10 mouse cellular contexts compared by ENCODE assay signal in the genomic region with DNA sequence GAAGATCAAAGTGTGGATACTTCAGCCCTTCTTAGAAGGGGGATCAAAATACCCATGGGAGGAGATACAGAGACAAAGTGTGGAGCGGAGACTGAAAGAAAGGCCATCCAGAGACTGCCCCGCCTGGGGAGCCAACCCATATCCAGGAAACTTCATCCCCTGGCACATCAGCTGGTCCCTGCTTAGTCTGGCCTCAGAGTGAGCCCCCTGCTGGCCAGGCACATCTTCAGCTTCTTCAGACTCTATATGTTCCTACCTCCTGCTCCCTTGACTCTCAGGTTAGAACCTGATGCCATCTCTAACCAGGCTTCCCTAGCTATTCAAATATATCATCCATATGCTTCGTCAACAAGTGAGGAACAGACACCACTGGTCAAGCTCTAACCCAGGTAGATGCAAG. TPM values are rescaled to one million over a fixed set of nuclear protein-coding genes. Genes with fewer than 3 reads are reported as not detected.
DNase-seq lines count a peak whose midpoint lies in the region; ATAC-seq and TF ChIP-seq lines count a peak whose summit lies in the region.
"Had no signal": no experiment of that assay in that cellular context is flagged by ENCODE, and none has a peak within 500 bp of the region (broad histone marks: within the 10 kb centered on the region; RNA-seq: fewer than 3 reads in every experiment).

No protein-coding gene starts in this region.

- H3K27ac ChIP-seq in kidney, adult 2 months (ENCODE audit: insufficient read depth, low read depth, low read length): no peak overlapping the region
- no peak overlapping the region for H3K27ac ChIP-seq in kidney, embryonic 16.5 days (ENCODE audit: low read length)
- no peak overlapping the region for H3K27ac ChIP-seq in intestine, embryonic 15.5 days
- H3K27ac ChIP-seq: embryonic facial prominence, embryonic 12.5 days had no signal

- H3K4me2 ChIP-seq in kidney, embryonic 16.5 days (replicated peaks; ENCODE audit: low read depth, low read length): no peak overlapping the region
- H3K4me2 ChIP-seq in intestine, embryonic 15.5 days (replicated peaks): no peak overlapping the region
- H3K4me2 ChIP-seq: embryonic facial prominence, embryonic 12.5 days had no signal

- peak; percentile 24 for DNase-seq in kidney, adult 2 months
- peak; percentile 53 for DNase-seq in adrenal gland, postnatal 10 days
- peak; percentile 29 for DNase-seq in heart, adult 8-10 months (ENCODE audit: low spot score)
- no peak for DNase-seq in layer of hippocampus, adult 9-10 months (ENCODE audit: low spot score)

- peak; percentile 66 for TF ChIP-seq CTCF in kidney, adult 2 months (conservative IDR thresholded peaks at IDR 0.05; ENCODE audit: insufficient read depth, insufficient read length, low read depth, low read length)

- H3K4me3 ChIP-seq in kidney, adult 2 months (ENCODE audit: insufficient read depth, low read depth, low read length): no peak overlapping the region
- no peak overlapping the region for H3K4me3 ChIP-seq in kidney, embryonic 16.5 days (ENCODE audit: low read length)
- no peak overlapping the region for H3K4me3 ChIP-seq in intestine, embryonic 15.5 days (replicated peaks)
- H3K4me3 ChIP-seq: embryonic facial prominence, embryonic 12.5 days had no signal

- H3K36me3 ChIP-seq in kidney, adult 2 months (ENCODE audit: control insufficient read depth, insufficient read depth, low read length): no peaks in the 10 kb centered on the region
- H3K36me3 ChIP-seq in kidney, embryonic 16.5 days (ENCODE audit: insufficient read depth, low read length): no peaks in the 10 kb centered on the region
- no peaks in the 10 kb centered on the region for H3K36me3 ChIP-seq in intestine, embryonic 15.5 days
- H3K36me3 ChIP-seq: embryonic facial prominence, embryonic 12.5 days had no signal

- TF ChIP-seq POLR2A in kidney, adult 2 months (IDR thresholded peaks at IDR 0.05; ENCODE audit: low read depth, low read length): no peak

- H3K27me3 ChIP-seq in kidney, adult 2 months (replicated peaks; ENCODE audit: control insufficient read depth, insufficient read depth, low read length): no peaks in the 10 kb centered on the region
- H3K27me3 ChIP-seq in kidney, embryonic 16.5 days (ENCODE audit: insufficient read depth, low read length): no peaks in the 10 kb centered on the region
- H3K27me3 ChIP-seq in intestine, embryonic 15.5 days (replicated peaks): no peaks in the 10 kb centered on the region
- H3K27me3 ChIP-seq: embryonic facial prominence, embryonic 12.5 days had no signal

- WGBS in kidney, adult 2 months: 62% methylated on average over 3 of the region's 3 CpGs
- 77% methylated on average over 3 of the region's 3 CpGs for WGBS in kidney, embryonic 16.5 days
- WGBS in intestine, embryonic 15.5 days: 65% methylated on average over 3 of the region's 3 CpGs

- no peaks in the 10 kb centered on the region for H3K9me3 ChIP-seq in kidney, embryonic 16.5 days (ENCODE audit: low read length)
- no peaks in the 10 kb centered on the region for H3K9me3 ChIP-seq in intestine, embryonic 15.5 days
- H3K9me3 ChIP-seq: embryonic facial prominence, embryonic 12.5 days had no signal

- no peak overlapping the region for H3K9ac ChIP-seq in kidney, embryonic 16.5 days (replicated peaks; ENCODE audit: low read length)
- no peak overlapping the region for H3K9ac ChIP-seq in intestine, embryonic 15.5 days
- H3K9ac ChIP-seq: embryonic facial prominence, embryonic 12.5 days had no signal

- H3K4me1 ChIP-seq in kidney, adult 2 months (ENCODE audit: control insufficient read depth, insufficient read depth, low read length): no peaks in the 10 kb centered on the region
- H3K4me1 ChIP-seq in kidney, embryonic 16.5 days (ENCODE audit: insufficient read depth, low read length): no peaks in the 10 kb centered on the region
- H3K4me1 ChIP-seq in intestine, embryonic 15.5 days (replicated peaks): no peaks in the 10 kb centered on the region
- H3K4me1 ChIP-seq: embryonic facial prominence, embryonic 12.5 days had no signal

- no peak for ATAC-seq in kidney, embryonic 16.5 days (ENCODE audit: low FRiP score, low TSS enrichment)
- ATAC-seq in CD4-positive, CD25-positive, alpha-beta regulatory T cell, adult 4 months: peak; percentile 64
- peak; percentile 80 for ATAC-seq in megakaryocyte progenitor cell, adult 5-6 weeks (replicated peaks; ENCODE audit: poor library complexity)
- ATAC-seq in intestine, embryonic 15.5 days: no peak

RNA-seq across cellular contexts. Expression of gene Kcna10, which starts 33.9 kb away (rescaled TPM):
- not detected in 2 replicates for polyA plus RNA-seq in kidney, adult 2 months (2012; rRNA removed)
- polyA plus RNA-seq in kidney, embryonic 16.5 days (2015; fragmentation: Nextera tagmentation; extraction: Ambion mirVana): not detected in 2 replicates
- polyA plus RNA-seq in CD4-positive, CD25-positive, alpha-beta regulatory T cell, adult 4 months (2017; shearing (Covaris generic)): not detected
- not detected for total RNA-seq in adrenal gland, postnatal 10 days (2021)
- total RNA-seq in heart, adult 8-10 months (2022): not detected
- not detected in 2 replicates for total RNA-seq in megakaryocyte progenitor cell, adult 5-6 weeks (2015)
- not detected in 2 replicates for total RNA-seq in megakaryocyte progenitor cell, adult 5-6 weeks (2017)
- polyA plus RNA-seq in intestine, embryonic 15.5 days (2015; fragmentation: Nextera tagmentation; extraction: Ambion mirVana): not detected in 2 replicates
- polyA plus RNA-seq: embryonic facial prominence, embryonic 12.5 days; limb, embryonic 14.5 days had no signal

RNA-seq across cellular contexts. Expression of gene Kcna2, which starts 48.1 kb away (rescaled TPM):
- 0.23 and 0.34 TPM in 2 replicates for polyA plus RNA-seq in kidney, adult 2 months (2012; rRNA removed)
- 0.02 and 0.09 TPM in 2 replicates for polyA plus RNA-seq in kidney, embryonic 16.5 days (2015; fragmentation: Nextera tagmentation; extraction: Ambion mirVana)
- under 1 TPM; 0.35 to 0.76 TPM for polyA plus RNA-seq in CD4-positive, CD25-positive, alpha-beta regulatory T cell, adult 4 months (2017; shearing (Covaris generic))
- 1 to 10 TPM; 2.5 to 2.6 TPM for total RNA-seq in adrenal gland, postnatal 10 days (2021)
- 1 to 10 TPM; 1.2 to 1.7 (median 1.3) TPM for total RNA-seq in heart, adult 8-10 months (2022)
- total RNA-seq in megakaryocyte progenitor cell, adult 5-6 weeks (2015): not detected in 2 replicates
- total RNA-seq in megakaryocyte progenitor cell, adult 5-6 weeks (2017): not detected in 2 replicates
- polyA plus RNA-seq in intestine, embryonic 15.5 days (2015; fragmentation: Nextera tagmentation; extraction: Ambion mirVana): 0.08 and 0.09 TPM in 2 replicates

Comparison
In these comparisons a context has a peak if more than half of its experiments do, and no peak if none do; other contexts are left out.
1. ATAC-seq: peak in CD4-positive, CD25-positive, alpha-beta regulatory T cell, adult 4 months (single experiment) and megakaryocyte progenitor cell, adult 5-6 weeks (single experiment); none in kidney, embryonic 16.5 days (single experiment) and intestine, embryonic 15.5 days (single experiment).